8 mouse cellular contexts compared by ENCODE assay signal in genomic region chr19:34244056-34244455, GRCm38 (mm10). TPM values are rescaled to one million over a fixed set of nuclear protein-coding genes. Genes with fewer than 3 reads are reported as not detected.
DNase-seq lines count a peak whose midpoint lies in the region; ATAC-seq and TF ChIP-seq lines count a peak whose summit lies in the region.

No protein-coding gene starts in this region.

- peak; percentile 73 for TF ChIP-seq CTCF in gastrocnemius, adult 2 months (IDR thresholded peaks at IDR 0.05)

- H3K27me3 ChIP-seq in kidney, embryonic 14.5 days (ENCODE audit: control insufficient read depth, insufficient read depth, low read length): no peaks in the 10 kb centered on the region

- H3K9me3 ChIP-seq in kidney, embryonic 14.5 days (ENCODE audit: control insufficient read depth, low read length): no peaks in the 10 kb centered on the region

- WGBS in kidney, embryonic 14.5 days: 16% methylated on average over 6 of the region's 6 CpGs

- peak overlapping the region; percentile 25; the same call in 1 of the 2 replicates for H3K4me3 ChIP-seq in gastrocnemius, adult 2 months
- no peak overlapping the region for H3K4me3 ChIP-seq in kidney, embryonic 14.5 days (ENCODE audit: low read length)

- H3K9ac ChIP-seq in kidney, embryonic 14.5 days (ENCODE audit: low read depth, low read length): no peak overlapping the region

- DNase-seq in gastrocnemius, adult 2 months: peak; percentile 43
- no peak for DNase-seq in gastrocnemius, adult 8-10 months (ENCODE audit: low spot score in 2 of 2)
- peak; percentile 96 for DNase-seq in NIH3T3 (ENCODE audit: low read depth)
- DNase-seq in cerebellum, postnatal 25 days: peak; percentile 25 to 53
- peak; percentile 83 for DNase-seq in lung, postnatal 10 days
- peak; percentile 33 for DNase-seq in right cerebral cortex, postnatal 4 days

- H3K4me1 ChIP-seq in kidney, embryonic 14.5 days (ENCODE audit: control insufficient read depth, insufficient read depth, low read length): no peaks in the 10 kb centered on the region

- H3K27ac ChIP-seq in gastrocnemius, adult 2 months: peak overlapping the region; percentile 35; the same call in 1 of the 2 replicates
- H3K27ac ChIP-seq in kidney, embryonic 14.5 days (ENCODE audit: low read depth, low read length): no peak overlapping the region

- H3K36me3 ChIP-seq in kidney, embryonic 14.5 days (ENCODE audit: control insufficient read depth, insufficient read depth, low read length): no peaks in the 10 kb centered on the region

- ATAC-seq in granulocyte monocyte progenitor cell, adult 5-6 weeks (replicated peaks; ENCODE audit: poor library complexity, severe bottlenecking): peak; percentile 60
- ATAC-seq in kidney, embryonic 14.5 days (ENCODE audit: low FRiP score, low TSS enrichment): 0 out of 2 replicates have a peak, but pooled peaks have one; percentile 49

- intact Hi-C loops in gastrocnemius, adult 2 months (cut with DNase I): loop anchor here (1.0 to 5.0 kb wide), 4 partner anchors 41 to 393 kb away; no protein-coding TSS in a partner anchor

- H3K4me2 ChIP-seq in kidney, embryonic 14.5 days (replicated peaks; ENCODE audit: low read depth, low read length): no peak overlapping the region

RNA-seq across cellular contexts. Expression of gene Acta2, which starts 11.3 kb away (rescaled TPM):
- total RNA-seq in gastrocnemius, adult 2 months (2021): 10 to 100 TPM; 52.8 to 61.6 TPM
- total RNA-seq in gastrocnemius, adult 8-10 months (2022): 10 to 100 TPM; 35.5 to 61.5 (median 44.4) TPM
- total RNA-seq in granulocyte monocyte progenitor cell, adult 5-6 weeks (2014; fragmentation: Nextera tagmentation): 2.1 TPM in 1 of 2 replicates, not detected in the other
- 0.17 and 0.21 TPM in 2 replicates for total RNA-seq in granulocyte monocyte progenitor cell, adult 5-6 weeks (2017)
- 64.4 and 115 TPM in 2 replicates for polyA plus RNA-seq in kidney, embryonic 14.5 days (2014; fragmentation: Nextera tagmentation; extraction: Ambion mirVana)

RNA-seq across cellular contexts. Expression of gene Fas, which starts 46.4 kb away (rescaled TPM):
- total RNA-seq in gastrocnemius, adult 2 months (2021): 1 to 10 TPM; 4.0 to 5.8 TPM
- 1 to 10 TPM; 1.7 to 5.1 (median 4.2) TPM for total RNA-seq in gastrocnemius, adult 8-10 months (2022)
- total RNA-seq in granulocyte monocyte progenitor cell, adult 5-6 weeks (2014; fragmentation: Nextera tagmentation): 2.7 TPM in 1 of 2 replicates, not detected in the other
- 0.15 and 3.4 TPM in 2 replicates for total RNA-seq in granulocyte monocyte progenitor cell, adult 5-6 weeks (2017)
- 1.8 and 3.1 TPM in 2 replicates for polyA plus RNA-seq in kidney, embryonic 14.5 days (2014; fragmentation: Nextera tagmentation; extraction: Ambion mirVana)

RNA-seq across cellular contexts. Expression of gene Stambpl1, which starts 52.0 kb away (rescaled TPM):
- total RNA-seq in gastrocnemius, adult 2 months (2021): under 1 TPM; 0.59 to 0.84 TPM
- total RNA-seq in gastrocnemius, adult 8-10 months (2022): under 1 TPM; 0.48 to 0.80 (median 0.57) TPM
- 12.4 and 34.2 TPM in 2 replicates for total RNA-seq in granulocyte monocyte progenitor cell, adult 5-6 weeks (2014; fragmentation: Nextera tagmentation)
- total RNA-seq in granulocyte monocyte progenitor cell, adult 5-6 weeks (2017): 12.7 and 23.8 TPM in 2 replicates
- 4.6 and 5.5 TPM in 2 replicates for polyA plus RNA-seq in kidney, embryonic 14.5 days (2014; fragmentation: Nextera tagmentation; extraction: Ambion mirVana)

Comparison
In these comparisons a context has a peak if more than half of its experiments do, and no peak if none do; other contexts are left out.
1. DNase-seq: peak in gastrocnemius, adult 2 months (single experiment), NIH3T3 (single experiment), cerebellum, postnatal 25 days (2 of 2), lung, postnatal 10 days (single experiment) and right cerebral cortex, postnatal 4 days (single experiment); none in gastrocnemius, adult 8-10 months (0 of 2).
2. RNA of gene Acta2, which starts 11.3 kb away (total RNA-seq): 52.8 to 61.6 TPM in gastrocnemius, adult 2 months and 35.5 to 61.5 TPM in gastrocnemius, adult 8-10 months; 0.17 to 2.1 TPM in granulocyte monocyte progenitor cell, adult 5-6 weeks; every median in the first group is over 10 times any median in the second.
3. RNA of gene Stambpl1, which starts 52.0 kb away (total RNA-seq): 12.4 to 34.2 TPM in granulocyte monocyte progenitor cell, adult 5-6 weeks; 0.59 to 0.84 TPM in gastrocnemius, adult 2 months and 0.48 to 0.80 TPM in gastrocnemius, adult 8-10 months; every median in the first group is over 4 times any median in the second.